Mouse (Mus musculus): ENCODE data around the gene Heg1.

The Heg1 gene

GRCm38 (mm10) chr16:33708031-33708430 lies 23.9 kb downstream of the Heg1 start:
- DNase-seq = peak in 1 of 2 experiments; percentile 52

- no peak for DNase-seq
Measured at GRCm38 (mm10) chr16:33708585-33709397, 24.6 kb downstream of the Heg1 start.

GRCm38 (mm10) chr16:33714271-33714670 lies 30.1 kb downstream of the Heg1 start:
- peak; percentile 85 to 92 for DNase-seq

- no peak for DNase-seq
Measured at GRCm38 (mm10) chr16:33723241-33723640, 39.1 kb downstream of the Heg1 start.

- DNase-seq = no peak
Measured at GRCm38 (mm10) chr16:33723983-33724382, 39.8 kb downstream of the Heg1 start.

- no peak for DNase-seq
Measured at GRCm38 (mm10) chr16:33726261-33726660, 42.1 kb downstream of the Heg1 start.

GRCm38 (mm10) chr16:33726892-33727291 lies 42.7 kb downstream of the Heg1 start:
- no peak for DNase-seq

GRCm38 (mm10) chr16:33728427-33728826 lies 44.3 kb downstream of the Heg1 start:
- no peak for DNase-seq

- DNase-seq = no peak
Measured at GRCm38 (mm10) chr16:33731291-33731690, 47.1 kb downstream of the Heg1 start.

GRCm38 (mm10) chr16:33732237-33732749 lies 48.1 kb downstream of the Heg1 start:
- DNase-seq = no peak

- DNase-seq = no peak
Measured at GRCm38 (mm10) chr16:33732846-33733580, 48.8 kb downstream of the Heg1 start.

- no peak for DNase-seq
Measured at GRCm38 (mm10) chr16:33733864-33734263, 49.7 kb downstream of the Heg1 start.

- DNase-seq = no peak
Measured at GRCm38 (mm10) chr16:33734545-33734944, 50.4 kb downstream of the Heg1 start.

GRCm38 (mm10) chr16:33735238-33735637 lies 51.1 kb downstream of the Heg1 start:
- DNase-seq = no peak

GRCm38 (mm10) chr16:33735791-33736190 lies 51.6 kb downstream of the Heg1 start:
- no peak for DNase-seq

GRCm38 (mm10) chr16:33736746-33737145 lies 52.6 kb downstream of the Heg1 start:
- DNase-seq = no peak

GRCm38 (mm10) chr16:33738949-33739719 lies 55.0 kb downstream of the Heg1 start:
- DNase-seq = no peak

- DNase-seq = peak; percentile 33 to 44
Measured at GRCm38 (mm10) chr16:33739802-33740201, 55.6 kb downstream of the Heg1 start.

GRCm38 (mm10) chr16:33740416-33740815 lies 56.2 kb downstream of the Heg1 start:
- no peak for DNase-seq

- DNase-seq = no peak
Measured at GRCm38 (mm10) chr16:33741795-33742194, 57.6 kb downstream of the Heg1 start.

GRCm38 (mm10) chr16:33742233-33742632 lies 58.1 kb downstream of the Heg1 start:
- DNase-seq = no peak

GRCm38 (mm10) chr16:33744622-33745419 lies 60.7 kb downstream of the Heg1 start:
- no peak for DNase-seq

Data from thymus, postnatal 36 days (tissue).